In genomic region chr12:108959639-108960219, GRCm38 (mm10) we compare ENCODE assay signal across 8 mouse cellular contexts.
DNase-seq lines count a peak whose midpoint lies in the region; ATAC-seq lines count a peak whose summit lies in the region.

No protein-coding gene starts in this region.

- peak overlapping the region; percentile 9; the same call in 1 of the 2 replicates for H3K27ac ChIP-seq in neural tube, embryonic 11.5 days (ENCODE audit: low read depth, low read length)
- H3K27ac ChIP-seq in hindbrain, embryonic 13.5 days: peak overlapping the region; percentile 83
- H3K27ac ChIP-seq in limb, embryonic 11.5 days (replicated peaks; ENCODE audit: low read depth, low read length): no peak overlapping the region

- WGBS in neural tube, embryonic 11.5 days: 24% methylated on average over 12 of the region's 12 CpGs
- 14% methylated on average over 12 of the region's 12 CpGs for WGBS in hindbrain, embryonic 13.5 days
- WGBS in limb, embryonic 11.5 days: 27% methylated on average over 12 of the region's 12 CpGs

- no peak overlapping the region for H3K4me3 ChIP-seq in neural tube, embryonic 11.5 days (ENCODE audit: low read depth, low read length)
- peak overlapping the region; percentile 19; the same call in 1 of the 2 replicates for H3K4me3 ChIP-seq in hindbrain, embryonic 13.5 days
- peak overlapping the region; percentile 14; the same call in 1 of the 2 replicates for H3K4me3 ChIP-seq in limb, embryonic 11.5 days (ENCODE audit: low read depth, low read length)

- H3K9me3 ChIP-seq in neural tube, embryonic 11.5 days (ENCODE audit: control insufficient read depth, low read length): no peaks in the 10 kb centered on the region
- no peaks in the 10 kb centered on the region for H3K9me3 ChIP-seq in hindbrain, embryonic 13.5 days
- H3K9me3 ChIP-seq in limb, embryonic 11.5 days (ENCODE audit: control insufficient read depth, low read length): no peaks in the 10 kb centered on the region

- H3K4me1 ChIP-seq in neural tube, embryonic 11.5 days (ENCODE audit: control insufficient read depth, insufficient read depth, low read length): peaks cover 7% of the 10 kb centered on the region; the same call in 1 of the 2 replicates
- peaks cover 70% of the 10 kb centered on the region for H3K4me1 ChIP-seq in hindbrain, embryonic 13.5 days (replicated peaks)
- peaks cover 4% of the 10 kb centered on the region; the same call in 1 of the 2 replicates for H3K4me1 ChIP-seq in limb, embryonic 11.5 days (ENCODE audit: control insufficient read depth, insufficient read depth, low read length)

- peak overlapping the region; percentile 41 for H3K4me2 ChIP-seq in neural tube, embryonic 11.5 days (ENCODE audit: low read depth)
- H3K4me2 ChIP-seq in hindbrain, embryonic 13.5 days: peak overlapping the region; percentile 52
- H3K4me2 ChIP-seq in limb, embryonic 11.5 days (ENCODE audit: low read depth, severe bottlenecking): peak overlapping the region; percentile 48

- DNase-seq in neural tube, embryonic 11.5 days (ENCODE audit: low spot score): no peak
- DNase-seq in neural tube, embryonic 10.5 days (ENCODE audit: extremely low spot score, low spot score): no peak
- DNase-seq in limb, embryonic 11.5 days (ENCODE audit: low spot score): peak; percentile 34
- DNase-seq in thymus, postnatal 36 days: no peak
- no peak for DNase-seq in urinary bladder, postnatal 14 days (ENCODE audit: low spot score)
- DNase-seq in cerebellum, adult 11-12 months: no peak
- no peak for DNase-seq in urinary bladder, adult 18-20 months (ENCODE audit: low spot score in 2 of 2)

- H3K9ac ChIP-seq in neural tube, embryonic 11.5 days (ENCODE audit: low read length): no peak overlapping the region
- H3K9ac ChIP-seq in hindbrain, embryonic 13.5 days: peak overlapping the region; percentile 24
- no peak overlapping the region for H3K9ac ChIP-seq in limb, embryonic 11.5 days (ENCODE audit: low read length)

- H3K36me3 ChIP-seq in neural tube, embryonic 11.5 days (ENCODE audit: control insufficient read depth, insufficient read depth, low read length): no peaks in the 10 kb centered on the region
- H3K36me3 ChIP-seq in hindbrain, embryonic 13.5 days: no peaks in the 10 kb centered on the region
- no peaks in the 10 kb centered on the region for H3K36me3 ChIP-seq in limb, embryonic 11.5 days (ENCODE audit: control insufficient read depth, insufficient read depth, low read length)

- H3K27me3 ChIP-seq in neural tube, embryonic 11.5 days (ENCODE audit: control insufficient read depth, insufficient read depth, low read length): no peaks in the 10 kb centered on the region
- 0 out of 2 replicates have a peak, but pooled peaks cover 6% of the 10 kb centered on the region for H3K27me3 ChIP-seq in hindbrain, embryonic 13.5 days
- H3K27me3 ChIP-seq in limb, embryonic 11.5 days (ENCODE audit: control insufficient read depth, insufficient read depth, low read length): no peaks in the 10 kb centered on the region; the same call in 1 of the 2 replicates

- ATAC-seq in neural tube, embryonic 11.5 days (ENCODE audit: insufficient read depth, low FRiP score, low TSS enrichment): no peak; the same call in 1 of the 2 replicates
- peak; percentile 12; the same call in 1 of the 2 replicates for ATAC-seq in hindbrain, embryonic 13.5 days (ENCODE audit: low FRiP score)
- ATAC-seq in limb, embryonic 11.5 days (ENCODE audit: insufficient number of reproducible peaks, low FRiP score, low TSS enrichment, low read depth): no peak
